Mouse (Mus musculus): Measurements from ENCODE around the gene Ptprr. TPM values are rescaled to one million over a fixed set of nuclear protein-coding genes. Genes with fewer than 3 reads are reported as not detected.
A peak's percentile ranks its signal among the peaks of the same experiment; 100 is the strongest.

Gene Ptprr
- polyA plus RNA-seq, 1 experiment: not detected

- Histone ChIP-seq H3K4me3 (ENCODE audit: insufficient read depth, low read depth, low read length) (no peak overlapping the region), H3K27ac (ENCODE audit: insufficient read depth, low read depth, low read length) (no peak overlapping the region), H3K4me1 (ENCODE audit: control insufficient read depth, insufficient read depth, low read length) (peaks cover 2% of the 10 kb centered on the region; the same call in 1 of the 2 replicates)
- TF ChIP-seq CTCF (IDR thresholded peaks at IDR 0.05; ENCODE audit: insufficient read depth, low read depth, low read length): no peak
- TF ChIP-seq POLR2A (IDR thresholded peaks at IDR 0.05; ENCODE audit: insufficient read depth, low read depth, low read length): no peak
- 71% methylated on average over 3 of the region's 3 CpGs for WGBS
These were observed 3.1 kb downstream of the Ptprr start for GRCm38 (mm10) chr10:116021081-116021480.

- no peaks in the 10 kb centered on the region for H3K4me1 ChIP-seq (ENCODE audit: control insufficient read depth, insufficient read depth, low read length)
- H3K27ac ChIP-seq (ENCODE audit: insufficient read depth, low read depth, low read length): no peak overlapping the region
- TF ChIP-seq POLR2A (IDR thresholded peaks at IDR 0.05; ENCODE audit: insufficient read depth, low read depth, low read length) (no peak), CTCF (IDR thresholded peaks at IDR 0.05; ENCODE audit: insufficient read depth, low read depth, low read length) (no peak)
- no peak overlapping the region for H3K4me3 ChIP-seq (ENCODE audit: insufficient read depth, low read depth, low read length)
- 84% methylated on average over 1 of the region's 1 CpGs for WGBS
These were observed 20.1 kb downstream of the Ptprr start for GRCm38 (mm10) chr10:116038150-116038549.

- H3K4me3 ChIP-seq (ENCODE audit: insufficient read depth, low read depth, low read length): no peak overlapping the region
- WGBS: 56% methylated on average over 5 of the region's 5 CpGs
- peaks cover 3% of the 10 kb centered on the region; the same call in 1 of the 2 replicates for H3K4me1 ChIP-seq (ENCODE audit: control insufficient read depth, insufficient read depth, low read length)
- no peak overlapping the region for H3K27ac ChIP-seq (ENCODE audit: insufficient read depth, low read depth, low read length)
- TF ChIP-seq CTCF (IDR thresholded peaks at IDR 0.05; ENCODE audit: insufficient read depth, low read depth, low read length) (no peak), POLR2A (IDR thresholded peaks at IDR 0.05; ENCODE audit: insufficient read depth, low read depth, low read length) (no peak)
These were observed 57.9 kb downstream of the Ptprr start for GRCm38 (mm10) chr10:116075954-116076353.

GRCm38 (mm10) chr10:116078636-116079035 lies 60.6 kb downstream of the Ptprr start:
- TF ChIP-seq POLR2A (IDR thresholded peaks at IDR 0.05; ENCODE audit: insufficient read depth, low read depth, low read length) (no peak), CTCF (IDR thresholded peaks at IDR 0.05; ENCODE audit: insufficient read depth, low read depth, low read length) (no peak)
- 81% methylated on average over 5 of the region's 5 CpGs for WGBS

GRCm38 (mm10) chr10:116079396-116079795 lies 61.4 kb downstream of the Ptprr start:
- TF ChIP-seq POLR2A (IDR thresholded peaks at IDR 0.05; ENCODE audit: insufficient read depth, low read depth, low read length): no peak
- no peak for TF ChIP-seq CTCF (IDR thresholded peaks at IDR 0.05; ENCODE audit: insufficient read depth, low read depth, low read length)
- 65% methylated on average over 7 of the region's 7 CpGs for WGBS
- Histone ChIP-seq H3K4me1 (ENCODE audit: control insufficient read depth, insufficient read depth, low read length) (peaks cover 3% of the 10 kb centered on the region; the same call in 1 of the 2 replicates), H3K4me3 (ENCODE audit: insufficient read depth, low read depth, low read length) (no peak overlapping the region), H3K27ac (ENCODE audit: insufficient read depth, low read depth, low read length) (no peak overlapping the region)

More at GRCm38 (mm10) chr10:116078636-116079035, 60.6 kb downstream of the Ptprr start:
- no peak overlapping the region for H3K27ac ChIP-seq (ENCODE audit: insufficient read depth, low read depth, low read length)
- H3K4me1 ChIP-seq (ENCODE audit: control insufficient read depth, insufficient read depth, low read length): peaks cover 3% of the 10 kb centered on the region; the same call in 1 of the 2 replicates
- no peak overlapping the region for H3K4me3 ChIP-seq (ENCODE audit: insufficient read depth, low read depth, low read length)

- WGBS: 96% methylated on average over 6 of the region's 6 CpGs
- TF ChIP-seq POLR2A (IDR thresholded peaks at IDR 0.05; ENCODE audit: insufficient read depth, low read depth, low read length): no peak
- TF ChIP-seq CTCF (IDR thresholded peaks at IDR 0.05; ENCODE audit: insufficient read depth, low read depth, low read length): no peak
- H3K4me3 ChIP-seq (ENCODE audit: insufficient read depth, low read depth, low read length): no peak overlapping the region
- peaks cover 3% of the 10 kb centered on the region; the same call in 1 of the 2 replicates for H3K4me1 ChIP-seq (ENCODE audit: control insufficient read depth, insufficient read depth, low read length)
- H3K27ac ChIP-seq (ENCODE audit: insufficient read depth, low read depth, low read length): no peak overlapping the region
These were observed 62.8 kb downstream of the Ptprr start for GRCm38 (mm10) chr10:116080841-116081240.

GRCm38 (mm10) chr10:116083965-116084364 lies 66.0 kb downstream of the Ptprr start:
- H3K4me1 ChIP-seq (ENCODE audit: control insufficient read depth, insufficient read depth, low read length): no peaks in the 10 kb centered on the region
- TF ChIP-seq POLR2A (IDR thresholded peaks at IDR 0.05; ENCODE audit: insufficient read depth, low read depth, low read length) (no peak), CTCF (IDR thresholded peaks at IDR 0.05; ENCODE audit: insufficient read depth, low read depth, low read length) (no peak)
- WGBS: 36% methylated on average over 3 of the region's 3 CpGs
- no peak overlapping the region for H3K27ac ChIP-seq (ENCODE audit: insufficient read depth, low read depth, low read length)
- H3K4me3 ChIP-seq (ENCODE audit: insufficient read depth, low read depth, low read length): no peak overlapping the region

GRCm38 (mm10) chr10:116096466-116096865 lies 78.5 kb downstream of the Ptprr start:
- TF ChIP-seq CTCF (IDR thresholded peaks at IDR 0.05; ENCODE audit: insufficient read depth, low read depth, low read length) (no peak), POLR2A (IDR thresholded peaks at IDR 0.05; ENCODE audit: insufficient read depth, low read depth, low read length) (no peak)
- WGBS: 59% methylated on average over 13 of the region's 13 CpGs

GRCm38 (mm10) chr10:116098470-116098869 lies 80.5 kb downstream of the Ptprr start:
- Histone ChIP-seq H3K27ac (ENCODE audit: insufficient read depth, low read depth, low read length) (no peak overlapping the region), H3K4me1 (ENCODE audit: control insufficient read depth, insufficient read depth, low read length) (peaks cover 4% of the 10 kb centered on the region), H3K4me3 (ENCODE audit: insufficient read depth, low read depth, low read length) (no peak overlapping the region)
- TF ChIP-seq CTCF (IDR thresholded peaks at IDR 0.05; ENCODE audit: insufficient read depth, low read depth, low read length) (no peak), POLR2A (IDR thresholded peaks at IDR 0.05; ENCODE audit: insufficient read depth, low read depth, low read length) (no peak)
- 95% methylated on average over 7 of the region's 7 CpGs for WGBS

More at GRCm38 (mm10) chr10:116096466-116096865, 78.5 kb downstream of the Ptprr start:
- Histone ChIP-seq H3K4me1 (ENCODE audit: control insufficient read depth, insufficient read depth, low read length) (peaks cover 4% of the 10 kb centered on the region), H3K4me3 (ENCODE audit: insufficient read depth, low read depth, low read length) (peak overlapping the region; percentile 32; the same call in 1 of the 2 replicates), H3K27ac (ENCODE audit: insufficient read depth, low read depth, low read length) (no peak overlapping the region)
